Mouse (Mus musculus): ENCODE measurements around the gene Hoxc11.

GRCm38 (mm10) chr15:102969296-102969695, 15.1 kb downstream of the Hoxc11 start:
- TF ChIP-seq CTCF (IDR thresholded peaks at IDR 0.05; ENCODE audit: low read depth, low read length) (no peak), POLR2A (IDR thresholded peaks at IDR 0.05; ENCODE audit: extremely low read depth, insufficient read depth, low read length) (no peak)

Measured in liver, adult 2 months (tissue).